Mouse (Mus musculus) G1E (cell line): ENCODE measurements at regions not wholly inside any gene's neighbourhood (a gene's known extent, or its start where the extent isn't known, plus 50 kb on each side); places are given as distances from the start of the nearest gene placed in this dataset.

ENCODE experiments used
- CTCF ChIP-seq: IDR thresholded peaks from 2 replicates; pipeline ENCODE4 v1.5.1; 2012; ENCODE audit warnings: low read depth, low read length, inconsistent platforms, mixed read lengths
- TAL1 ChIP-seq: conservative IDR thresholded peaks from 2 replicates; pipeline ENCODE4 v1.6.1; 2012; ENCODE audit warnings: low read depth, low read length, inconsistent platforms, mixed read lengths

DNA sequence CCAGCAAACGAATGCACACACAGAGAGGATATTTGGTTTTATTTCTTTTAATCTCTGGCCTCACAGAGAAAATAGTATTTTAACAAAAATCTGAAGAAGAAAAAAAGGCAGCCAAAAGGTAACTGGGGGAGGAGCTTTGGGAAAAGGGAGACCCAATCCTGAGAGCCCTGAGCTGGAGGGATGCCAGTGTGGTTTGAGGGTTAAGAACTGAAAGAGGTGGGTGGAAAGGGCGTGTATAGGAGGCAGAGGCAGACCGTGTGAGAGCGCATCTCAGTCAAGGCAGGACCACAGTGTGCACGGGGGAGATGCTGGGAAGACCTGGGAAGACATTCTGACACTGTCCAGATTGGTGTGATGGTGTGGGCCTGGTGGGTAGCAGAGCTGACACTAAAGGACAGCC lies 138.4 kb upstream of the Ccdc54 start:
- no peak for TF ChIP-seq CTCF
- TF ChIP-seq TAL1: no peak
